Mouse (Mus musculus) lung, embryonic 14.5 days (tissue): ENCODE results near the gene Hist1h3d. TPM values are rescaled to one million over a fixed set of nuclear protein-coding genes. Genes with fewer than 3 reads are reported as not detected.
"Not testable (repeated sequence)": the region's sequence is repeated elsewhere in the genome, so short reads cannot be mapped to it uniquely, and the experiment has no call there.

ENCODE experiments used
- ATAC-seq: fragments of 200-750 bp; cut with Nextera tagmentation; 2 replicates; pipeline ENCODE4 v1.8.0; 2017; ENCODE audit warnings: mild to moderate bottlenecking, moderate TSS enrichment, moderate library complexity; ENCODE audit not compliant: insufficient read depth
- DNase-seq: peaks from one replicate; pipeline ENCODE4 v3.0.0-alpha.2; 2015
- H3K27ac ChIP-seq: fragments of 300-500 bp; sonication (generic); 2 replicates; pipeline ENCODE4 v1.5.1; 2014; ENCODE audit warnings: low read depth, mild to moderate bottlenecking, moderate library complexity
- H3K27me3 ChIP-seq: fragments of 300-500 bp; sonication (generic); 2 replicates; pipeline ENCODE4 v1.6.1; 2014; ENCODE audit warnings: low read length, control low read depth; ENCODE audit not compliant: insufficient read depth
- H3K36me3 ChIP-seq: fragments of 300-500 bp; sonication (generic); 2 replicates; pipeline ENCODE4 v1.6.1; 2014; ENCODE audit warnings: control low read depth; ENCODE audit not compliant: insufficient read depth
- H3K4me1 ChIP-seq: fragments of 300-500 bp; sonication (generic); 2 replicates; pipeline ENCODE4 v1.6.1; 2014; ENCODE audit warnings: antibody characterized with exemption, control low read depth; ENCODE audit not compliant: insufficient read depth
- H3K4me2 ChIP-seq: fragments of 300-500 bp; sonication (generic); 2 replicates; pipeline ENCODE4 v1.6.1; 2014; ENCODE audit warnings: mild to moderate bottlenecking
- H3K4me3 ChIP-seq: fragments of 300-500 bp; sonication (generic); 2 replicates; pipeline ENCODE4 v1.5.1; 2014; ENCODE audit warnings: low read depth, low read length
- H3K9ac ChIP-seq: fragments of 300-500 bp; sonication (generic); 2 replicates; pipeline ENCODE4 v1.6.1; 2014
- H3K9me3 ChIP-seq: fragments of 300-500 bp; sonication (generic); 2 replicates; pipeline ENCODE4 v1.6.1; 2016; ENCODE audit warnings: low read depth, low read length, control low read depth
- CTCF ChIP-seq: IDR thresholded peaks from 2 replicates; pipeline ENCODE4 v1.5.1; 2016; ENCODE audit warnings: antibody characterized with exemption, low read depth
- WGBS: fragments of 180-500 bp; shearing (Covaris S2); extraction: QIAGEN DNeasy Blood & Tissue Kit; methylation state at CpG from one replicate; pipeline ENCODE4 v1.1.7; 2014; 5-methylcytosine and 5-hydroxymethylcytosine counted together
- polyA plus RNA-seq: library from polyadenylated mRNA; unstranded; fragments of >200 nt; fragmentation: Nextera tagmentation; extraction: Ambion mirVana; gene quantifications from 2 replicates; pipeline ENCODE4 v1.2.1, GENCODE M21; 2014

Gene Hist1h3d
- polyA plus RNA-seq, 1 experiment from 2014 or later, result 13.9 TPM

DNA sequence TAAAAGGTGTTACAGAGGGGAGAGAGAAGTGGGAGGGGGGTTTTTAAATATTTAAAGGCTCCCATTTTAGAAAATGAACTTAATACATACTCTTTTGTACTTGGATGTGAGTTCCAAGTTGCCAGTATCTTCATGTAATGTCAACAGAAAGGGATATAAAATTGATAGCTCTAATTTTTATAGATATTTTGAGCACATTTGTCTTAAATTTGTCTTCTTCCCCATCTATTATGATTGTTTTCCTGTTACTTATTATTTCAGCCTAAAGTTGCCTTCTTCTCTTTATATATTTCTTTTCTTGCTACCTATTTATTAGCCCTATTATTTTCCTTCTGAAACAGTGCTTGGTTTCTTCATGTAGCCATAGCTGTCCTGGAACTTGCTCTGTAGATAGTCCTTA, 22.6 kb upstream of the Hist1h3d start, which contains the start of gene Hist1h1d:
Hist1h1d (plus strand) TSS at position 301 of the 400 bp plus-strand sequence.
- Histone ChIP-seq H3K4me1 (peaks cover 8% of the 10 kb centered on the region), H3K27ac (peak within 1 kb of the TSS; percentile 100), H3K9ac (peak within 1 kb of the TSS; percentile 97), H3K9me3 (no peaks in the 10 kb centered on the region), H3K36me3 (no peaks in the 10 kb centered on the region), H3K4me3 (0 out of 2 replicates have a peak within 1 kb of the TSS, but pooled peaks have one; percentile 46), H3K4me2 (peak within 1 kb of the TSS; percentile 85), H3K27me3 (no peaks in the 10 kb centered on the region)
- DNase-seq (no peak), ATAC-seq (no peak)
- no peak for TF ChIP-seq CTCF

- no peak for ATAC-seq
- Histone ChIP-seq H3K4me3 (peak overlapping the region; percentile 50), H3K27ac (peak overlapping the region; percentile 100), H3K4me1 (peaks cover 8% of the 10 kb centered on the region), H3K36me3 (no peaks in the 10 kb centered on the region), H3K27me3 (no peaks in the 10 kb centered on the region), H3K9me3 (no peaks in the 10 kb centered on the region), H3K9ac (peak overlapping the region; percentile 97), H3K4me2 (peak overlapping the region; percentile 85)
- no peak for TF ChIP-seq CTCF
- WGBS, result 16% methylated on average over 9 of the region's 9 CpGs
- peak; percentile 51 for DNase-seq
Measured at GRCm38 (mm10) chr13:23554393-23554792, 21.2 kb upstream of the Hist1h3d start.

DNA sequence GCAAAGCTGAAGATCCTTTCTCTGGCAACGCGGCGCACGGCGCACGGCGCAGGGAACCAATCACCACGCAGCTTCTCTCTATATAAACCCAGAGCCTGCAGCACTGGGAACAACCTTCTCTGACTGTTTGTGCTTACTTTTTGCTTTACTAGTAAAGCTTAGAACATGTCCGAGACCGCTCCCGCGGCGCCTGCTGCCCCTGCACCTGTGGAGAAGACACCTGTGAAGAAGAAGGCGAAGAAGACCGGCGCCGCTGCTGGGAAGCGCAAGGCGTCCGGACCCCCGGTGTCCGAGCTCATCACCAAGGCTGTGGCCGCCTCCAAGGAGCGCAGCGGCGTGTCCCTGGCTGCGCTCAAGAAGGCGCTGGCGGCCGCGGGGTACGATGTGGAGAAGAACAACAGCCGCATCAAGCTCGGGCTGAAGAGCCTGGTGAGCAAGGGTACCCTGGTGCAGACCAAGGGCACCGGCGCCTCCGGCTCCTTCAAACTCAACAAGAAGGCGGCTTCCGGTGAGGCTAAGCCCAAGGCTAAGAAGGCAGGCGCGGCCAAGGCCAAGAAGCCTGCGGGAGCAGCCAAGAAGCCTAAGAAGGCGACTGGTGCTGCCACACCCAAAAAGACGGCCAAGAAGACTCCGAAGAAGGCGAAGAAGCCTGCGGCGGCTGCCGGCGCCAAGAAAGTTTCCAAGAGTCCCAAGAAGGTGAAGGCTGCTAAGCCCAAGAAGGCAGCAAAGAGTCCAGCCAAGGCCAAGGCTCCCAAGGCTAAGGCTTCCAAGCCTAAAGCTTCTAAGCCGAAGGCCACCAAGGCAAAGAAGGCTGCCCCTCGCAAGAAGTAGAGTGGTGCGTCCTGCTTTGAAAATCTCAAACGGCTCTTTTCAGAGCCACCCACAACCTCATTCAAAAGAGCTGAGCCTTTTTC, 20.4 kb upstream of the Hist1h3d start:
- Histone ChIP-seq H3K9me3 (no peaks in the 10 kb centered on the region), H3K36me3 (no peaks in the 10 kb centered on the region), H3K27me3 (no peaks in the 10 kb centered on the region), H3K4me1 (peaks cover 8% of the 10 kb centered on the region), H3K9ac (peak overlapping the region; percentile 97), H3K4me3 (peak overlapping the region; percentile 50), H3K27ac (peak overlapping the region; percentile 100), H3K4me2 (peak overlapping the region; percentile 85)
- WGBS, result under 1% methylated on average over 54 of the region's 54 CpGs
- ATAC-seq (peak; percentile 89), DNase-seq (peak; percentile 96)
- no peak for TF ChIP-seq CTCF

DNA sequence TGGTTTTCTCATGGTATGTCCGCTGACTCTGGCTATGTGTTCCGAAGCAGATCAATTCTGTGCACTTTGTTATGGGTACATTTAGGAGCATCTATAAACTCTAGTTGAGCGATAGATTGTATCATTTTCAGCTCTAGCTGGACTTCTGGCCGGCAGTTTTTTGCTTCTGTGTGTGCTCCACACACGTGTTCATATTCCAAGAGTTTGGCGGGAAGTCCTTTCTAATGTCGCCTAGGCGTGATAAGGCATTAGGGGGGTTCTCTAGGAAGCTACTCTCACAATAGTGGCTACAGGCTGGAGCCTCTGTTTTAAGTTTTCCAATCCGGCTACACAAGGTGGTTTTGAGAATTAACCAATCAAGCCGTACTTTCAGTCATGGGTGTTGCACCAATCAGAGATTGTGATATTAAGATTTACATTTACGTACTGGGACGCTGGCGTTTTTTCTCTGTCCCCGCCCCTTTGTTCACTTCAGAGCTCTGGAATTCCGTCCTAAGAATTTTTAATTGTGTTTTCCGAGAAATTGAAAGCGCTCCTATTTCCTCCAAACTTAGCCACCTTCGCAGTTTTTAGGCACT, 19.6 kb upstream of the Hist1h3d start:
- peak overlapping the region; percentile 97 for H3K9ac ChIP-seq
- H3K4me1 ChIP-seq, result peaks cover 8% of the 10 kb centered on the region
- H3K27me3 ChIP-seq, result no peaks in the 10 kb centered on the region
- under 1% methylated on average over 18 of the region's 18 CpGs for WGBS
- peak overlapping the region; percentile 50 for H3K4me3 ChIP-seq
- no peak for TF ChIP-seq CTCF
- DNase-seq (peak; percentile 97), ATAC-seq (peak; percentile 77)
- no peaks in the 10 kb centered on the region for H3K9me3 ChIP-seq
- H3K4me2 ChIP-seq, result peak overlapping the region; percentile 85
- peak overlapping the region; percentile 100 for H3K27ac ChIP-seq
- no peaks in the 10 kb centered on the region for H3K36me3 ChIP-seq

GRCm38 (mm10) chr13:23556906-23557305, 18.7 kb upstream of the Hist1h3d start:
- peaks cover 8% of the 10 kb centered on the region for H3K4me1 ChIP-seq
- H3K9ac ChIP-seq, result 0 out of 2 replicates have a peak overlapping the region, but pooled peaks have one; percentile 17
- 69% methylated on average over 3 of the region's 3 CpGs for WGBS
- DNase-seq, result no peak
- peak overlapping the region; percentile 85 for H3K4me2 ChIP-seq
- no peak for ATAC-seq
- no peaks in the 10 kb centered on the region for H3K9me3 ChIP-seq
- TF ChIP-seq CTCF, result no peak
- H3K27me3 ChIP-seq, result no peaks in the 10 kb centered on the region
- H3K27ac ChIP-seq, result peak overlapping the region; percentile 100
- H3K36me3 ChIP-seq, result no peaks in the 10 kb centered on the region
- peak overlapping the region; percentile 50; the same call in 1 of the 2 replicates for H3K4me3 ChIP-seq

DNA sequence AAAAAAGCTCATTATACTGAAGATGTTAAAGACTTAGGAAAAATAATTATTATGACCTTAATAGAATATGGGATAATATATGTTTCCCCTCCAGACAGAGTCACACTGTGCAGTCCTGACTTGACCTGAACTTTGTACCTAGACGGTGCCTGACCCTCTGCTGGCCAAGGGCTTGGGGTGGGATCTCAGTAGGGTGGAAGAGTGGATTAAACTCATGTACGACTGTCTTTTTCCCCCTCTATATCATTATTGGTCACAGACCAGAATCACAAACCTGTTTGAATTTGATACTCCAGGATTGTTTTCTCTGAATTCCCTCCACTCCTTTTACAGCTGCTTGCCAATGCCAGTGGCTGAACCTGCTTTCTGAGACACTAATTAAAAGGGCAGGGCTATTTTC, 14.9 kb upstream of the Hist1h3d start:
- H3K36me3 ChIP-seq, H3K27me3 ChIP-seq, ATAC-seq, H3K9me3 ChIP-seq, H3K4me1 ChIP-seq: not testable (repeated sequence)
- H3K4me2 ChIP-seq, result peak overlapping the region; percentile 41
- peak; percentile 29 for DNase-seq
- 19% methylated on average over 2 of the region's 2 CpGs for WGBS
- peak overlapping the region; percentile 75; the same call in 1 of the 2 replicates for H3K27ac ChIP-seq
- H3K4me3 ChIP-seq, result peak overlapping the region; percentile 3; the same call in 1 of the 2 replicates
- peak overlapping the region; percentile 21; the same call in 1 of the 2 replicates for H3K9ac ChIP-seq

GRCm38 (mm10) chr13:23561531-23561882, 14.1 kb upstream of the Hist1h3d start:
- ATAC-seq, H3K9me3 ChIP-seq, DNase-seq, H3K4me1 ChIP-seq, H3K27me3 ChIP-seq, H3K36me3 ChIP-seq: not testable (repeated sequence)
- H3K4me2 ChIP-seq, result peak overlapping the region; percentile 72
- peak overlapping the region; percentile 97 for H3K27ac ChIP-seq
- H3K4me3 ChIP-seq, result peak overlapping the region; percentile 37
- WGBS, result 0% methylated on average over 2 of the region's 5 CpGs
- peak overlapping the region; percentile 43; the same call in 1 of the 2 replicates for H3K9ac ChIP-seq

DNA sequence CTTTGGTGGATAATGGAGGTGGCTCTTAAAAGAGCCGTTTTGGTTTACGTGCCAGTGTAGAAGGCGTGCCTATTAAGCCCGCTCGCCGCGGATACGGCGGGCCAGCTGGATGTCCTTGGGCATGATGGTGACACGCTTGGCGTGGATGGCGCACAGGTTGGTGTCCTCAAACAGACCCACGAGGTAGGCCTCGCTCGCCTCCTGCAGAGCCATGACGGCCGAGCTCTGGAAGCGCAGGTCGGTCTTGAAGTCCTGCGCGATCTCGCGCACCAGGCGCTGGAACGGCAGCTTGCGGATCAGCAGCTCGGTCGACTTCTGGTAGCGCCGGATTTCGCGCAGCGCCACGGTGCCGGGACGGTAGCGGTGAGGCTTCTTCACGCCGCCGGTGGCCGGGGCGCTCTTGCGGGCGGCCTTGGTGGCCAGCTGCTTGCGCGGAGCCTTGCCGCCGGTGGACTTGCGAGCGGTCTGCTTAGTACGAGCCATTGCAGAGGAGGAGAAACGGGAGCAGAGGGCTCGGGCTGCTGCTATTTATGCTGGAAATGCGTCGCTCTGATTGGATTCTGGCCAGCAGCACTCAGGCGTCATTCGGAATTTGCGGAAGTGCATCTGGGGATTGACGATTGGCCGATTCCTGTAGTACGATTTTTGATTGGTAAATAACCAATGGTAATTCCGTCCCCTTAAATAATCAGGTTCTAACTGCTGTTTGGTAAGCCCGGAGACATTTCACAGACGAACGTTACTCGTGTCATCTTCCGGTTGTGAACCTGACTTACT, 13.5 kb upstream of the Hist1h3d start, which contains the start of gene Hist1h3e:
Hist1h3e (minus strand) TSS at position 487 of the 777 bp plus-strand sequence.
- Histone ChIP-seq H3K9ac (peak within 1 kb of the TSS; percentile 43), H3K27ac (peak within 1 kb of the TSS; percentile 97), H3K4me3 (peak within 1 kb of the TSS; percentile 37), H3K4me2 (peak within 1 kb of the TSS; percentile 72)
- not testable (repeated sequence) for H3K27me3 ChIP-seq, H3K4me1 ChIP-seq, H3K36me3 ChIP-seq, H3K9me3 ChIP-seq
- ATAC-seq (peak; percentile 93), DNase-seq (peak; percentile 99)
- WGBS, result under 1% methylated on average over 38 of the region's 67 CpGs
